Mouse (Mus musculus) frontal cortex, postnatal 25 days (tissue): ENCODE measurements at regions not wholly inside any gene's neighbourhood (a gene's known extent, or its start where the extent isn't known, plus 50 kb on each side); places are given as distances from the start of the nearest gene placed in this dataset.
A peak's percentile ranks its signal among the peaks of the same experiment; 100 is the strongest.

ENCODE experiments used
- DNase-seq, 2 experiments: peaks; one replicate each; pipeline ENCODE4 v3.0.0; 2022; ENCODE audit warnings: low spot score in 2 of 2

DNA sequence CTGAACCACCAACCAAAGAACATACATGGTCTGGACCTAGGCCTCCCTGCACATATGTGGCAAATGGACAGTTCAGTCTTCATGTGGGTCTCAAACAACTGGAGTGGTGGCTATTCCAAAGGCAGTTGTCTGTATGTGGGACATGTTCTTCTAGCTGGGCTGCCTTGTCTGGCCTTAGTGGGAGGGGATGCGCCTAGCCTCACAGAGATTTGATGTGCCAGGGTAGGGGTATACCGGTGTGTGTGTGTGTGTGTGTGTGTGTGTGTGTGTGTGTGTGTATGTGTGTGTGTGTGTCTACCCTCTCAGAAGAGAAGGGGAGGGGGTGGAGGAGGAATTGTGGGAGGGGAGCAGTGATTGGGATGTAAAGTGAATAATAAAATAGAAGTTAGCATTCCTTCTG, 344.0 kb downstream of the Dhx35 start:
- DNase-seq, result no peak

GRCm38 (mm10) chr2:159145980-159146379, 351.4 kb downstream of the Dhx35 start:
- no peak for DNase-seq

- DNase-seq, result peak; percentile 39
Observed at GRCm38 (mm10) chr2:159163985-159164384, 369.4 kb downstream of the Dhx35 start.

DNA sequence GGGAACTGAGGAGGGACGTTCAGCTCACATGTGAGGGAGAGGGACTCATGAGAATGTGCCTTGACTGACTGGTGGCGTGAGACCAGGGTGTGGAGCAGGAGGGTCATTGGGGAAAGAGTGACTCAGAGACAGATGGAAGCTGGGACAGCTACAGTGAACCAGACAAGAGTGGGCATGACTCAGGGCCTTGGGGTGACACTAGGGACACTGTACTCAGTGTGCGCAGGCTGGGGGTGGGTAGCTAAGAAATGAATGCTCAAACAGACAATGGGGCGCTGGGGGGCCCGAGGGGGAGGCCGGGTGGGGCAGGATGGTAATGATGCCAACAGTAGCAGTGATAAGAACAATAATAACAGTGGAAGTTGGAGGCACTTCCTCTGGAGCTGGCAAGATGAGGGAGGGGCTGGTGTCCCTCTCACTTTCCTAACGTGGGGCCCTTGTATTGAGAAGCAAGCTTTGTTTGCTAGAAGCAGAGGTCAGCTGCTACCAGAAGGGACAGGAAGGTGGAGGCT, 374.0 kb downstream of the Dhx35 start:
- no peak for DNase-seq

GRCm38 (mm10) chr2:159196156-159196555, 401.5 kb downstream of the Dhx35 start:
- DNase-seq, result no peak

- DNase-seq, result no peak
Observed at GRCm38 (mm10) chr2:159232266-159232665, 437.7 kb downstream of the Dhx35 start.

DNA sequence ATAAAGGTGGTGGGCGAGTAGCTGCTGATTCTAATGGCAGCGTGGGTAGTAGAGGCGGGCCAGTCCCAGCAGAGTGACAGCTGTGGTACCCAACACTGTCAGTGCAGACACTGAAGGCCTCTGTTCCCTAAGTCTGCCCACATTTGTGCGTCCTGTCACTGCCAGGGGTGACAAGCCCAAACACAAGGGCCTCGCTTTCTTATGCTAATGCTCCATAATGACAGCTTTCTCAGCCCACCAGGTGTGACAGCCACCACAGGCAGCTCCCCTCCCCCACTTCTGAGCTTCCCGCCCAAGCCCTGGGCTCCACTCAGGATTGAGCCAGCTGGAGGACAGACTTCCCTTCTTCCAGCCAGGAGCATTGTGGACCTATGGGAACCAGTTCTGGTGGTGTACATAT, 440.4 kb downstream of the Dhx35 start:
- DNase-seq, result no peak

- peak in 1 of 2 experiments; percentile 5 for DNase-seq
Observed at GRCm38 (mm10) chr2:159250065-159250464, 455.5 kb downstream of the Dhx35 start.

DNA sequence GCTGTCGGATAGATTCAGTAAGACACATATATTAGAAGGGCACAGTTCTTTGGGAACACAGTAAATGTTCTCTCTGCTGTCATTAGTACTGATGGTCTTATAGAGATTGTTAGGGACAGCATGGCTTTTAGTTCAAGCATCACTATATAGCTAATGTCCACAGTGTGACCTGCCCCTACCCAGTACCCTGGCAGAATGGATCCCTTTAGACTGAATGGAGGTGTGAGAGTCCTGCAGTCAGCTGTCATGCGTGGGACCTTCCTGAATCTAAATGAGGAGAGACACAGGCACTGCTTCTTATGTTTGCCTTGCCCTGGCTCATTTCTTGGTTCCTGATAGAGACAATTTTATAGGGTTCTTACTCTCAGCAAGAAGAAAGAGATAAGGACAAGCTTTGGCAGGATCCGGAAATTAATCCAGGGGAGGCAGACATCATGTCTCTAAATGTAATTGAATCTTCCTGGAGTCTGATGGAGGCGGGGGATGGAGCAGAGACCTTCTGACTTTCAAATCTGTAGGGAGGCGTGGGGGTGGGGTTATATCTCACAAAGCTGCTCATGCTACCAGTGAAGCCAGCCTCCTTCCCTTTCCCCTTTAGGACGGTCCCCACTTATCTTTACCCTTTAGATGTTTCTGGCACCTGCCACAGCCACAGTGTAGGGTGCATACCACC, 456.5 kb downstream of the Dhx35 start:
- no peak for DNase-seq

GRCm38 (mm10) chr2:159270221-159271080, 475.8 kb downstream of the Dhx35 start:
- DNase-seq, result no peak

DNA sequence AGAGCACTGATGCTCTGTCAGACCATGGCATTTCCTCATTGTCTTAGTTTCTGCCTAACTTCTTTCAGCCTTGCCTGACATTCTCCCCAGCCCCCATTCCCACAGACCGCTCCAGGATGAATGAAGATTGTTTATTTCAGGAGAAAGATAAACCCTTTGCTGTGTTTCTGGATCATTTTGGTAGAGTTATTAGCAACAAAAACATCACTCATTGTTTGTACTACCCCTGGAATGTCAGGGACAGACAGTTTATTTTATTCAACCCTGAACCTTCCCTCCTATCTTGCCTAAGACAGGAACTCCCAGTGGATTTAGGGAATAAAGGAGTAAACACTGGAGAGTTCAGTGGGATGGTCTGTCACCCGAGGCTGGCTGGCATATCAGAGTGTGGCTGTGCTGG, 484.3 kb downstream of the Dhx35 start:
- DNase-seq, result no peak

- no peak for DNase-seq
Observed at GRCm38 (mm10) chr2:159281558-159282320, 487.1 kb downstream of the Dhx35 start.

DNA sequence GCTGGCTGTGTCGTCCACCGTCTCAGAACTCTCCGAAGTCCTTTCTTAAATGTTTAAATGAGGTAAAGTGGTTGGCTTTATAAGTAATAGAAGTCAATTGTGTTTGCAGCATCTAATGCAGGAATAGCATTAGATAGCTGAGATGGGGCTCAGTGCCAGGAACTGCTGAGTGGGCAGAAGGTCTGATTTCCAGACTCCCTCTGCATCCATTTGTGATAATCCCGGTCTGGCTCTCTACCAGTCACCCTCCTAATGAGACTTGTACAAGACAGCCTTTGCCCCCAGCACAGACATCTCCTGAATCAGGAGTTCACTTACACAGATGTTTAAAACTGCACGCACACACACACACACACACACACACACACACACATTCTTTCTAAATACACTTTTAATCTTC, 489.5 kb downstream of the Dhx35 start:
- DNase-seq, result no peak

DNA sequence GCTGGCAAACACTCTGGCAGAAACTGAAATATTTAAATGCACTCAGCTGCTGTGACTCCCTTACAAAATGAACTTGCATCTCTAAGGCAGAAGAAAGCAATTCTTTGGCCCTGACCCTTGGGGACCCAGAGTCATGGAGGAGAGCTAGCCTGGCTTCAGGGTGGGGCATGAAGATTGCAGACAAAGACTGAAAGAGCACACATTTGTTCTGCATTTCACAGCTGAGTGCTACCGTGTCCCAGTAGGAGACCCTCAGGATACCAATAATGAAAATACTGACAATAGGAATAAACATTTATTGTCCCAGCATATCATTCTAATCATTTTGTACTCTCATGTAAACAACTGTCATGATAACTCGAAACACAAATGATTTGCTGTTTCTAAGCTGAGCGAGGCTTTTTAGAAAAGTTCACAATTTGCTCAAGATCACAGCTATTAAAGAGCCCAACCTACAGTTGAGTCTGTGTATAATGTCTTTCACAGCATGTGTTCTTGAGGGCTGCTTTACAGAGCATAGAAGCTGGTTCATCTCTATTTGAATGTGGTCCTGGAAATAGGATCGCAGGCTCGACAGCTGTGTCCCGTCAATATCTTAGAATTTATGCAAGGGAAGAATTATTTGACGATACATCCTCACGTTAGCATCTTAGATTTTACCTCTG, 490.1 kb downstream of the Dhx35 start:
- DNase-seq, result no peak

DNA sequence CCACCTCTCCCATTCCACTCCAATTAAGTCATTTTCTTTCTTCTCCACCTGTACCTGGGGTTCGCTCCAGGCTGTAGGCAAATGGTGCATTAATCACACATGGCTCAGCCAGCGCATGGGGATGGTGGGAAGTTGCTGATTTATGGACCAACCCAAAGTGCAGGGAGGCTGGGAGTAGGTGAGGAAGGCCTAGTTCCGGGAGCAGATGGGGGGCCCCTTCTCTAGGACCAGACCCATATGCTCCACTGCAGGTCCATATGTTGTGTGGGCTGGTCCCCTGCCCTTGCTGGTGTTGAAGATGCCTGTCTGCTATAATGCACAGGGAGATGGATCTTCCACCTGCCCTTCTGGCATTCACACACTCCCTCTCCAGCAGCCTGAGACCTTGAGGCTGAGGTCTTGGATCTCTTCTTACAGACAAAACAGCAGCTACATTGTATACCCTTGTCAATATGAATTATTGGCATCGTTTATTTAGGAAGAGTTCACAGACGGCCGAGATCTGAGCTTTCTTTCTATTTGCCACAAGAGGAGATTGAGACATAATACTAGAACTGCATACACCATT, 493.5 kb downstream of the Dhx35 start:
- no peak for DNase-seq

GRCm38 (mm10) chr2:159290081-159290480, 495.5 kb downstream of the Dhx35 start:
- DNase-seq, result no peak

DNA sequence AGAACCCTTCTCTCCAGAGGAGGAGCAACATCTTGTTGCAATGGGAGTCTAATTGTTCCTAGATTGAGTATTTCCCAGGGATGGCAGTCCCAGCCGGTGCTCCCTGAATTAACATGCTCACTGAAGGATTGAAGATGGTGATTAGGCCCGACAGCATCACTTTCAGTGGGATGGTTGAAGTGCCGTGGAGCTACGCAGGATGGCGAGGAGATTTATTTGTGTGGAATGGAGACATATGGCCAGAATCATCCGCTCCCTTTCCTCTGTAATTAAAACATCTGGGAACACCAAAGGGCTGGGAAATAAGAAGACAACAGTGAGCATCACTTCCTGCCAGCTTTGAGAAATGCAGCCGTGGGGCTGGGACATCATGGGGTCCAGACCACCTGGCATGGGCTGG, 512.4 kb downstream of the Dhx35 start:
- no peak for DNase-seq

DNA sequence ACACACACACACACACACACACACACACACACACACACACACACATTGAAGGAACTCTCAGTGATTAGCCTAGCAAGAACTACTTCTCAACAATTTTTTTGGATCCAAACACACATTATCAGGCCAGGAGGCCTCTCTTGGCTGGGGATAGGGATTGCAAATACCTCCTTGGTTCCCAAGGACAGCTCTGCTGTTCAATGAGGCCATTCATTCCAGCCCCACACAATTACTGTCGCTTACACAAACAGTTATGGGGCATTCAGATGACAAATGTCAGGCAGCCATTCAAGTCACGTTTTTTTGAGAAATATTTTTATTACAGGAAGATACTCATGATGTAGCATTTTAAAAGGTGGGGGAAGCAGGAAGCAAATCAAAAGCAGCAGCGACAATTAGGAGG, 540.1 kb downstream of the Dhx35 start:
- DNase-seq, result no peak

GRCm38 (mm10) chr2:159336646-159337045, 542.0 kb downstream of the Dhx35 start:
- DNase-seq, result no peak

DNA sequence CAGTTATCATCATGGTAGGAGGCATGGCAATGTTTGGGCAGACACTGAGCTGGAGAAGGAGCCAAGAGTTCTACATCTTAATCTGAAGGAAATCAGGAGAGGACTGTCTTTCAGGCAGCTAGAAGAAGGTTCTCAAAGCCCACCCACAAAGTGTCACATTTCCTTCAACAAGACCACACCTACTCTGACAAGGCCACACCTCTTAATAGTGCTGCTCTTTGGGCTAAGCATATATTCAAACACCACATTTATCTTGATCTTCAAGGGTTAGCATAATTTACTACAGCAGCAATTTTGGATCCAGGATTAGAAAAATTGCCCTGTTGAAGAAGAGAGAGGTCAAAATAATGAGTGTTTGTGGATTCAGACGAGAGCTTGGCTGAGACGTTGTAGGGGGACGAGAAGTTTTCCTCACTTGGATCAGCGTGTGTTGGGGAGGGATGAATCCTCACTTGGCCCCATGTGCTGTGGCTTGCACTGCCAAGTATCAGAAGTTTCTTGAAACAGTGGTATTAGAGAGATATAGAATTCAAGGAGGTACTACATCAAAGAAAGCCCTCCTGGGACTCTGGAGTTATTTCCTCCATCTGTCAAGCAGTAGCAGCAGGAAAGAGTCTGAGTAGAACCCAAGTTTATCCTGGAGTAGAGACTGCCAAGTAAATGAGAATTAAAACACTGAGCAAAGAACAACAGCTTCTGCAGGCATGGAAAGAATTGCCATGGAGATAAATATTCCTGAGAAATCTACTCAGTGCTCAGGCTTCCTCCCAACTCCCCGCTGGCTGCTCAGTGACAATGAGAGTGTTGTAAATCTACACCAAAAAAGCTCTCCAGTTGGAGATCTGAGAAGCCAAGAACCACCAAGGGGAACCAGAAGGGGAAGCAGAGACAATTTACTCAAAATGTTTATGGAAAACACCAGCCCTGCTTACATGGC, 549.3 kb downstream of the Dhx35 start:
- DNase-seq, result no peak
